Mouse (Mus musculus) heart, embryonic 10.5 days (tissue): ENCODE data around the gene Gm15448. TPM values are rescaled to one million over a fixed set of nuclear protein-coding genes. Genes with fewer than 3 reads are reported as not detected.
"Not testable (repeated sequence)": the region's sequence is repeated elsewhere in the genome, so short reads cannot be mapped to it uniquely, and the experiment has no call there.

Experiments used
- DNase-seq: peaks from one replicate; pipeline ENCODE4 v3.0.0-alpha.2; 2017; ENCODE audit warnings: low spot score
- H3K27ac ChIP-seq: fragments of 300-500 bp; sonication (generic); 2 replicates; pipeline ENCODE4 v1.5.1; 2016; ENCODE audit warnings: mild to moderate bottlenecking
- H3K27me3 ChIP-seq: fragments of 300-500 bp; sonication (generic); 2 replicates; pipeline ENCODE4 v1.6.1; 2016; ENCODE audit warnings: mild to moderate bottlenecking; ENCODE audit not compliant: poor library complexity, insufficient read depth, severe bottlenecking
- H3K36me3 ChIP-seq: fragments of 300-500 bp; sonication (generic); 2 replicates; pipeline ENCODE4 v1.6.1; 2016; ENCODE audit warnings: mild to moderate bottlenecking, moderate library complexity
- H3K4me1 ChIP-seq: fragments of 300-500 bp; sonication (generic); 2 replicates; pipeline ENCODE4 v1.6.1; 2016; ENCODE audit warnings: mild to moderate bottlenecking
- H3K4me3 ChIP-seq: fragments of 300-500 bp; sonication (generic); 2 replicates; pipeline ENCODE4 v1.5.1; 2016; ENCODE audit warnings: mild to moderate bottlenecking, moderate library complexity
- H3K9me3 ChIP-seq: fragments of 300-500 bp; sonication (generic); 2 replicates; pipeline ENCODE4 v1.6.1; 2016; ENCODE audit warnings: mild to moderate bottlenecking, moderate library complexity
- WGBS: fragments of 180-500 bp; shearing (Covaris S2); methylation state at CpG from one replicate; pipeline ENCODE4 v1.1.7; 2016; 5-methylcytosine and 5-hydroxymethylcytosine counted together
- polyA plus RNA-seq: library from polyadenylated mRNA; unstranded; fragments of >200 nt; fragmentation: Nextera tagmentation; extraction: Ambion mirVana; gene quantifications from 2 replicates; pipeline ENCODE4 v1.2.1, GENCODE M21; 2016

The Gm15448 gene
- polyA plus RNA-seq = not detected in 2 replicates

GRCm38 (mm10) chr7:3825599-3825998 is at the start of gene Gm15448:
Gene Gm15448 (minus strand): TSS chr7:3825687.
- not testable (repeated sequence) for H3K4me3 ChIP-seq, H3K4me1 ChIP-seq, H3K36me3 ChIP-seq, DNase-seq, H3K9me3 ChIP-seq, H3K27me3 ChIP-seq, H3K27ac ChIP-seq
- WGBS = 47% methylated on average over 1 of the region's 3 CpGs

DNA sequence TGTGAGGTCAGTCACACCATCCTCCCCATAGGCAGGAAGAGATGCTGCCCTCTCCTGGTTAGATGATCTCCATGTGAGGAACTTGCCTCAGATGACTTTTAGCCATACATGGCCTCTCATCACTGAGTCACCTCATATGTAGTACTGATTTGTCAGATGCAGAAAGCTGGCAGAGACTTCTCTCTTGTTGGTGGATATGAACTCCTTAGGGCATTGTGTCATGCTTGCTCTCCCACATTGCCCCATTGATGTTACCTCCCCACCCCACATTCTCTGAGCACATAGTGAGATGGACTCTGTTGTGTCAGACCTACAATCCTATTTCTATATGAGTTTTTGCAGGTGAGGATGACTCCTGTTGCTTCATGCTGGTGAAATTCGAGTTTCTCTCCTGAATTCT is 49.5 kb upstream of the Gm15448 start:
- not testable (repeated sequence) for DNase-seq, H3K4me1 ChIP-seq, H3K9me3 ChIP-seq, H3K36me3 ChIP-seq, H3K4me3 ChIP-seq, H3K27me3 ChIP-seq, H3K27ac ChIP-seq
- no CpG with 5 or more reads among the region's 1 CpGs for WGBS

DNA sequence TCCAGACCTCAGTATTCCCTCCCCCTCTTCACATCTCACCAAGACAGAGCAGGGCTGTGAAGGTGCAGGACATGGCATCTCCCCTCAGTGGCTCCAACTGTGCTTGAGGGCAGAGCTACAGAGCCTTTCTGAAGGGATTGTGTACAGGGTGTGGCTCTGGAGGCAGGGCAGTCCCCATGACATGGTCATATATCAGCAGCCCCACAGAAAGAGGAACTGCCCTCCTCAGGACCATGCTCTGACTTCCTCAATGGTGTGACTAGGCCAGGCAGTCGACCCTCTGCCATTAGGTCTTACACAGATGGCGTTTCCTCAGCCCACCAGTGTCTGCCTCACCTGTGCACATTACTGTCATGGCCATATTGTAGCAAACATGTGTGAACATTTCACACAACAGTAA is 19.5 kb upstream of the Gm15448 start, which contains the start of gene Pira2:
Gene Pira2, minus strand, starts transcription at position 101 of the 400 bp plus-strand sequence.
- H3K4me1 ChIP-seq, H3K27ac ChIP-seq, H3K9me3 ChIP-seq, H3K27me3 ChIP-seq, H3K36me3 ChIP-seq, H3K4me3 ChIP-seq, DNase-seq: not testable (repeated sequence)
- WGBS = no CpG with 5 or more reads among the region's 2 CpGs

DNA sequence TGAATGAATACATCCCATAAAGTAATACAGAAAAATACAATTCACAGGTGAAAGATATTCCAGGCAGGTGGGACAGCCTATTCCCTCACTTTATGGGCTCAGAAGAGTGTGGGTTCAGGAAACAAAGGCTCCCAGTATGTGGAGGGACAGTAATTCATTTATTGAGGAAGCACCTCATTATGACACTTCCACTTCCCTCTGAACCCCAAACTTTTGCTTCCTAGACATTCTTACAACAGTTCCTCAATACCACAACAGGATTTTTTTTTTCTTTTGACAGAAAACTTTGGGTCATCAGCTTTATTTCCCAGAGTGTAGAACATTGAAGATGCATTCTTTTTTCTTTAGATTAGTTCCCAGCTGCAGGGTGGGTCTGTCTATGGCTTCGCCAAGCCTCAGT is 12.4 kb upstream of the Gm15448 start:
- WGBS = no CpG with 5 or more reads among the region's 1 CpGs
- DNase-seq, H3K27me3 ChIP-seq, H3K9me3 ChIP-seq, H3K36me3 ChIP-seq, H3K4me1 ChIP-seq, H3K27ac ChIP-seq, H3K4me3 ChIP-seq: not testable (repeated sequence)

GRCm38 (mm10) chr7:3830633-3831032 is 5.1 kb upstream of the Gm15448 start:
- not testable (repeated sequence) for H3K36me3 ChIP-seq, H3K27ac ChIP-seq, DNase-seq, H3K4me3 ChIP-seq, H3K9me3 ChIP-seq, H3K27me3 ChIP-seq, H3K4me1 ChIP-seq

DNA sequence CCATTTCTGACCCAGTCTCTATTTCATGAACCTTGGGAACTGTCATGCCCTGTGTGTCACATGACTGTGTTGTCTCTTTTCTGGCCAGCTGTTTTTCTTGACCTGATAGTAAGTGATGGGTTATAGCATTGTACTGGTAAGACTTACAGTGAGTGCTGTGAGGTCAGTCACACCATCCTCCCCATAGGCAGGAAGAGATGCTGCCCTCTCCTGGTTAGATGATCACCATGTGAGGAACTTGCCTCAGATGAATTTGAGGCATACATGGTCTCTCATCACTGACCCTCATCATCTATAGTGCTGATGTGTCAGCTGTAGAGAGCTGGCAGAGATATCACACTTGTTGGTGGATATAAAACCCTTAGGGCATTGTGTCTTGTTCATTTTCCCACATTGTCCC is 13.6 kb downstream of the Gm15448 start:
- H3K27ac ChIP-seq, H3K4me3 ChIP-seq, H3K36me3 ChIP-seq, H3K27me3 ChIP-seq, DNase-seq, H3K4me1 ChIP-seq, H3K9me3 ChIP-seq: not testable (repeated sequence)

DNA sequence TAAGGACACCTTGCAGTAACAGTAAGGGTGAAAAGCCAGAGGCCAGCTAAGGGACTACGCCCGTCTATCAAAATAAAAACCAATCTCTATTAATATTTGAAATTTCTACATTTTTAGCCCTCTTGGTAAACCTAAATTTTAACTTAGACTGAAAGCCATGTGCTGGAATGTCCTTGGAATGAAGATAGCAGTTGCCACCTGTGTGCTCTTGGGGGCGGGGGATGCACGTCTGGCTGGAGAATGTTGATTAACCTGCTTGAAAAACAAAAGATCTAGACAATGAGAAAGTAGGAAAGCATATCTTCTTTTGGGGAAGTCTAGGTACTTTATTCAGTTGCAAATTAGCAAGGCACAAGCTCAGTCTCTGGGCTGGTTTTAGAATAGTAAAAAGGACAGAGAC is 22.6 kb downstream of the Gm15448 start:
- not testable (repeated sequence) for H3K36me3 ChIP-seq, H3K27ac ChIP-seq, H3K27me3 ChIP-seq, H3K4me3 ChIP-seq, H3K9me3 ChIP-seq, H3K4me1 ChIP-seq, DNase-seq
- 86% methylated on average over 4 of the region's 4 CpGs for WGBS

- H3K4me3 ChIP-seq, H3K36me3 ChIP-seq, H3K4me1 ChIP-seq, H3K9me3 ChIP-seq, DNase-seq, H3K27ac ChIP-seq, H3K27me3 ChIP-seq: not testable (repeated sequence)
- WGBS = 64% methylated on average over 3 of the region's 3 CpGs
Measured at GRCm38 (mm10) chr7:3799940-3800339, 25.5 kb downstream of the Gm15448 start.

DNA sequence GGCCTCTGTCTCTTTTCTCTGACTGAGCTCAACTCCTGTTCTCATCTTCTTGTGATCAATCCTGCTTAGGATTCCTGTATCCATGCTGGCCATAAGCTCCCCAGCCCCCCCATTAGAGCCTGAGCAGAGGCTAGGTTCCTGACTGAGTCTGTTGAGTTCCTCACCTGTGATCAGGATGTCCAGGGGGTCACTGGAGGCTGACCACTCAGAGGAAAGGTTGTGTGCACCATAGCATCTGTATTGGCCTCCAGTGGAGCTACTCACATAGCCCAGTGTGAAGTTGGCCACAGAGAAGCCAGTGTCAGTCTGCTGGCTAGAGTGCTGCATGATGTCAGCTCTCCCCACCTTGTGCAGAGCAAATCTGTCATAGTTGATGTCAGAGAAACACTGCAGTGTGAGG is 29.2 kb downstream of the Gm15448 start:
- not testable (repeated sequence) for H3K4me3 ChIP-seq, H3K9me3 ChIP-seq, H3K4me1 ChIP-seq, DNase-seq, H3K36me3 ChIP-seq, H3K27ac ChIP-seq, H3K27me3 ChIP-seq

Other genes starting within 250 kb of the Gm15448 start
- gene Oscar, start 209.5 kb downstream of the Gm15448 start, polyA plus RNA-seq = 0.16 and 0.27 TPM in 2 replicates
- 486 and 602 TPM in 2 replicates for gene Ndufa3, start 208.3 kb downstream of the Gm15448 start, polyA plus RNA-seq
- 19.4 and 34.5 TPM in 2 replicates for gene Tfpt, start 195.8 kb downstream of the Gm15448 start, polyA plus RNA-seq
- 90.1 and 121 TPM in 2 replicates for gene Prpf31, start 195.7 kb downstream of the Gm15448 start, polyA plus RNA-seq
- 40.7 and 56.4 TPM in 2 replicates for gene Cnot3, start 180.4 kb downstream of the Gm15448 start, polyA plus RNA-seq
- 19.5 and 19.6 TPM in 2 replicates for gene Leng1, start 159.8 kb downstream of the Gm15448 start, polyA plus RNA-seq
- gene Tmc4, start 148.1 kb downstream of the Gm15448 start, polyA plus RNA-seq = 5.4 and 8.5 TPM in 2 replicates
- gene Tsen34, start 132.8 kb downstream of the Gm15448 start, polyA plus RNA-seq = 221 and 268 TPM in 2 replicates
- 32.7 and 40.4 TPM in 2 replicates for gene Mboat7, start 132.2 kb downstream of the Gm15448 start, polyA plus RNA-seq
- 973 and 1,162 TPM in 2 replicates for gene Rps9, start 121.7 kb downstream of the Gm15448 start, polyA plus RNA-seq
- gene Pirb, start 105.3 kb downstream of the Gm15448 start, polyA plus RNA-seq = 0.05 and 0.16 TPM in 2 replicates
- gene Pira2, start 19.4 kb upstream of the Gm15448 start, polyA plus RNA-seq = not detected in 2 replicates
- gene Gm14548, start 72.4 kb upstream of the Gm15448 start, polyA plus RNA-seq = not detected in 2 replicates
- not detected in 2 replicates for gene Lilra6, start 89.8 kb upstream of the Gm15448 start, polyA plus RNA-seq
- 0.15 and 0.21 TPM in 2 replicates for gene Lair1, start 237.5 kb upstream of the Gm15448 start, polyA plus RNA-seq